Mouse (Mus musculus) 3T3-L1 (cell line): ENCODE results near the gene Olfr1499.
A peak's percentile ranks its signal among the peaks of the same experiment; 100 is the strongest.
"Not testable (repeated sequence)": the region's sequence is repeated elsewhere in the genome, so short reads cannot be mapped to it uniquely, and the experiment has no call there.

Source experiments
- DNase-seq: peaks from one replicate; pipeline ENCODE4 v3.0.0-alpha.2; 2015; ENCODE audit warnings: low read depth, low spot score

The Olfr1499 gene

DNA sequence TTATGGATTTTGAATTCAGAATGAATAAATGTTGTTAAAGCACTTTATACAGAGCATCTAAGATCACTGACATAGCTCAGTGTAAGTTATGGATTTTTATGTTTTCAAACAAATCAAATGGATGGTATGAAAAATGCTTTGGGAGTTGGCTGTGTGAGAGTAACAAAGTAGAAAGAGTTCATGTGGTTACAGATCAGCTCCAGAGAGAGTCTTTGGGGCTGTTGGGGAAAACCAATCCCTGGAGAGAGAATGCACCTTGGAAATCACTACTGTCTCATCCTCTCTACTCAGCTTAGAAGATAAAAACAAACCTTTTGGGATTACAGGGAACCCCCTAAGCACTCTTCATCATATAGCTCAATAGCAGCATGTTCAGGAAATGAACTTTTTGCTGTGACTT, at the start of gene Olfr1499:
Gene Olfr1499, minus strand, starts transcription at position 101 of the 400 bp plus-strand sequence.
- no peak for DNase-seq

DNA sequence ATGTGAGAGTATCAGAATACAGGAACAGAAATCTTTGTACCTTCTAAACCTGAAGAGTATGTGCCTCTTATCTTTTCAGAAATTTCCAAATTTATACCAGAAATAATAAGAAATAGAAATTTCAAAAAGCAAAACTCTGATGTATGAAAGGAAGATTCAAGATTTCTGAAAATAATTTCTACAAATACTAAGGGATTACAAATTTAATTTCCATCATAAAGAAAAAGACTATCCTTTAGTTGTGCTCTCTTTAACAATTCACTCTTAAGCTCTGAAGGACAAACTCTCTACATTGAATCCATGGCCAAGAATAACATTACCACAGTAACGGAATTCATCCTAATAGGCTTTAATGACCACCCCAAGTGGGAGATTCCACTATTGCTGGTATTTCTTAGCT, 42.2 kb upstream of the Olfr1499 start, which contains the start of gene Olfr1502:
Gene Olfr1502, plus strand, starts transcription at position 301 of the 400 bp plus-strand sequence.
- no peak for DNase-seq

DNA sequence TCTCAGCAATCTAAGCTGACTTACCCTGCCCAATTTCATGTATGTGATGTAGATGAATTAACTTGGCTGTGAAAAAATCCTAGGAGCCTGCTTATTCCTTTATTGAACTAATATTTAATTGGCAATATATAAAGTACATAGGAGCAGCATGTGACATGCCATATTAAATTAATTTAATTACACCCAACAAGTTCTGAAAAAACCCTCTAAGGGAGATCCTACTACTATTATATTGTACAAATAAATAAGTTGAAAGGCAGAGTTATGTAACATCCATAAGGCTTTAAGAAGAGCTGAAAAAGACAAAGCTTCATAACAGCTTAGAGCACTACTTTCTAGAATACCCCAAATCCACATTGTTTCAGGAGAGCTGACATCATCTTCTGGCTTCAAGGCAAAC, 31.3 kb upstream of the Olfr1499 start, which contains the start of gene Olfr1501:
Gene Olfr1501, minus strand, starts transcription at position 101 of the 400 bp plus-strand sequence.
- not testable (repeated sequence) for DNase-seq

DNA sequence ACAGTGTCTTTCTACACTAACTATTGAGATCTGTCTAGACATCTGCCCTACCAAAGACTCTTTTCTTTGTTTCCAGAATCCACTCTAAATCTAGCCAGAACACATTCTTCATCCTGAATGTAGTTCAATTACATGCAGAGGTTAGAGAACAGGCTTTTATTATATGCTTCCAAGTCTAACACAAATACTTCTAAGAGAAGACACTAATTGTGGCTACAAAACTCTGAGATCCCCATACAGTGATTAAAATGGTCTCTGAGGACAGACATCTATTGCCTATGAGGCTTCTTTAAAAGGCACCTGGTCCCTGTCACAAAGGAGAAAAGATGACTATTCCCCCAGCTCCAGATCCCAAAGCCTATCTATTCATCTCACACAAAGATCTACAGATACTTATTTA, 11.1 kb upstream of the Olfr1499 start, which contains the start of gene Olfr1500:
Gene Olfr1500, minus strand, starts transcription at position 101 of the 400 bp plus-strand sequence.
- no peak for DNase-seq

DNA sequence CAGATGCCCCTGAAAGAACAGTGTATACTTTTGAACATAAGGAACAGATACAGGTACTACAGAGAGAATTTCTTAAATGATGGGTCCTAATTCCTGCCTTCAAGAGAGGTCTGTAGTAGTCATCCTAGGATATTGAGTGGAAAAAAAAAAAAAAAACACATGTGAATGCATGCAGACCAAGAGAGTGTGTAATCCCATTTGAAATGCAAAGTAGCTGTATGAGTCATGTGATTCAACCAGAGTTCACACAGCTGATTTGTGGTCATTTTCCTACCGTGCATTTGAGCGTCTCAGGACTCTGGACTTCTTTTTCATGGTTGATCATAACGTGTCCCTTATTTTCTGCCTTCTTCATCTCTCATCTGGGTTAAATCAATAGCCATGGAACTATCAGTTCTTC, 9.2 kb upstream of the Olfr1499 start:
- DNase-seq: no peak

DNA sequence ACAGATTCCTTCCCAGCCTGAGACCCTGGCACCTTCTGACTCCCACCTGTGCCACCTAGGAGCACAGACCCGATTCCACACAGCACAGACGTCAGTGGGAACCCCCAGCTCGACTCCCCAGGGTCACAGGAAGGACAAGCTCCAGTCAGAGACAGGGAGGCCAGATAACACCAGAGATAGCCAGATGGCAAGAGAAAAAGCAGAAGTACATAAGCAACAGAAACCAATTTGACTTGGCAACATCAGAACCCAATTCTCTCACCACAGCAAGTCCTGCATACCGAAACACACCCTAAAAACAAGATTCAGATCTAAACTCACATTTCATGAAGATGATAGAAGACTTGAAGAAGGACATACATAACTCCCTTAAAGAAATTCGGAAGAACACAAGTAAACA, 1.6 kb upstream of the Olfr1499 start:
- no peak for DNase-seq

DNA sequence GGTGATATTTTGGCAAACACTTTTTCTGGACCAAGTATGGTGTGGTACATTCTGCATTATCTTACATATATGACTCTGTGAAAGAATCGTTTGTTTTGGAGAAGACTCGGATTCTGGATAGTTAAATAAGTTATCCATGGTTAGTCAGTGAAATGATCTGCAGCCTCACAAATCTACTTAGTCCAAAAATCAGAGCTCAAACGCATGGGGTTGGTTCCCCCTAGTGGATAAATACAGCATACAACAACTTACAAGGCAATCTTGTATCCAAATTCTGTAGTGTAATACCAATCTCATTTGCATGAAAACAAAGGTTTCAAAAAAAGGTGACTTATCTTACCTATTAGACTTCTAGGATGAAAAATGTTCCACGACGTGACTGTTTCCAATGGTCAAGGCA, 420 bp downstream of the Olfr1499 start:
- peak; percentile 63 for DNase-seq

DNA sequence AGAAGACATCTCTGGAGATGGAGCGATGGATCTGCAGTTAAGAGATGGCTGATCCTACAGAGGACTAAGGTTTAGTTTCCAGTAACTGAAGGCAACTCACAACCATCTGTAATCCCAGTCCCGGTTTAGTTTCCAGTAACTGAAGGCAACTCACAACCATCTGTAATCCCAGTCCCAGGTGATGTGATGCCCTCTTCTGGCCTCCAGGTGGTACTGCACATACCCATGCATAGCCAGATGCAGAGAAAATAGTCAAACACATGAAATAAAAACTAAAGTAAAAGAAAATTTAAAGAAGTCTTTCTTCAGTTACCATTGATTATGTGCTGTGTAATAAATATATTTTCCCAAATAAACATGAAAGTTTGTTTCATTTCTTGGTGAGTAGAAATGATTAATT, 6.4 kb downstream of the Olfr1499 start:
- DNase-seq: peak; percentile 8

DNA sequence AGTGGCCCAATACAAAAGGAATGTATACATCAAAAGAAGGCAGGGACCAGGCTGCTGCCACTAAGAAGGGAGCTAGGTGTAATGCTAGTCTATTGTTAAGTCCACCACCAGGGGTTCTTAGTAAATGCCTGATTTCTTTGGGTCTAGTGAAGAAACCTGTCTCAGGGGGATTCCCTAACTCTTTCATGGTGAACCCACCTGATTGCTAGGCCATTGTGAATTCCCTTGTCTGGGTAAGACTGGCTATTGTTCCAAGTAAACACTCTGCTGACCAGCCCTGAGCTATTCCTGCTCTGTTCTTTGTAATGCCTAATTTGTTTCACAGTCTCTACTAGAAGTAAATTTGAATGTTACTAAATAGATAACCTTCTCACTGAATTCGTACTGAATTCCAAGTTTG, 13.8 kb downstream of the Olfr1499 start:
- DNase-seq: not testable (repeated sequence)

DNA sequence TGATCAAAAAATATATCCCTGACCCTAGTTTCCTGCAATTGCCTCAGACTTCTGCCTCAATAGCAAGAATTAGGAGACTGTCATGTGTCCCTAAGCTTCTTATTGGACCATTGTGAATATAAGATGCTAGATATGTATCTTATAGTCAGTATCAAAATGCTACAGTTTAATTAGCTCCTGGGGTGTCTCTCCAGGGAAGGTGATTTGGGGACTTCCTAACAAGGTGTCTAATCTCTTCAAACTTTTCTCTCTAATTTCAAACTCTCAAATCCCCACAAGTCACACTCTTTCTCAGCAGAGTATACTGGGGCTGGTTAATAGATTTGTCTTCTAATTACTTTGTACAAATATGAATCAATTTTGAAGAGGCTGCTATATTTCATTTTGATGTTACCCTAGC, 21.1 kb downstream of the Olfr1499 start, which contains the start of gene Olfr1497:
Gene Olfr1497, minus strand, starts transcription at position 101 of the 400 bp plus-strand sequence.
- DNase-seq: no peak

DNA sequence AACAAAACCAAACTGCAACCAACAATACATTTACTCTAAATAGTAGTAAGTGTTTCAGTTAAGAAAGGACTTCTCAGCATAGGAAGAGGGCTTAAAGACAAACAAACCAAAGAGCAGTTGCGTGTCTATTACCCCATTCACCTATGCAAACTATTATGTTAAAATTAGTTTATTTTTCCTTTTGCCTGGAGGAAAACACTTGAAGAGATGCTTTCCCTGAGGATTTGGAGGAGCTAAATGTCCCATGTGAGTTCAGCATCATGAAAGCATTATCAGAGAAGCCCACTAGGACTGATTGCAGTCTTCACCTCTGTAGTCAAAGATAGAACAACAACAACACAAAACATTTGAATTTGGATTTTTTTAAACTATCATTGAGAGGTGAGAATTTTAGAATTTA, 41.7 kb downstream of the Olfr1499 start, which contains the start of gene Olfr1496:
Gene Olfr1496, plus strand, starts transcription at position 301 of the 400 bp plus-strand sequence.
- no peak for DNase-seq

DNA sequence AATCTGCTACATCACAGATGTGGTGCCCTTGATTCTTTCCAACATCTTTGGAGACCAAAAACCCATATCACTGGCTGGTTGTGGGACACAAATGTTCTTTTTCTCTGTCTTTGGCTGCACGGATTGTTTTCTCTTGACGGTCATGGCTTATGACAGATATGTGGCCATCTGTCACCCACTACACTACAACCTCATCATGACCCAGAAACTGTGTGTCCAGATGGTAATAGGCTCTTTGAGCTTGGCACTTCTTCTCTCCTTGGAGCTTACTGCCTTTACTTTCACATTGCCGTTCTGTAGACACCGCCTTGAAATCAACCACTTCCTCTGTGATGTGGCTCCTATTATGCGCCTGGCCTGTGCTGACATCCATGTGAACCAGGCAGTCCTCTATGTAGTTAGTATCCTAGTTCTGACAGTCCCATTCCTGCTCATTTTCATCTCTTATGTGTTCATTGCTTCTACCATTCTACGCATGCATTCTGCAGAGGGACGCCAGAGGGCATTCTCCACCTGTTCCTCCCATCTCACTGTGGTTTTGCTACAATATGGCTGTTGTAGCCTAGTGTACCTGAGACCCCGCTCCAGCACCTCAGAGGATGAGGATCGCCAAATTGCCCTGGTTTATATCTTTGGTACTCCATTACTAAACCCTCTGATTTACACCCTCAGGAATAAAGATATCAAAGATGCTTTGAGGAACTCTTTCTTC, 50.5 kb downstream of the Olfr1499 start:
- DNase-seq: no peak

DNA sequence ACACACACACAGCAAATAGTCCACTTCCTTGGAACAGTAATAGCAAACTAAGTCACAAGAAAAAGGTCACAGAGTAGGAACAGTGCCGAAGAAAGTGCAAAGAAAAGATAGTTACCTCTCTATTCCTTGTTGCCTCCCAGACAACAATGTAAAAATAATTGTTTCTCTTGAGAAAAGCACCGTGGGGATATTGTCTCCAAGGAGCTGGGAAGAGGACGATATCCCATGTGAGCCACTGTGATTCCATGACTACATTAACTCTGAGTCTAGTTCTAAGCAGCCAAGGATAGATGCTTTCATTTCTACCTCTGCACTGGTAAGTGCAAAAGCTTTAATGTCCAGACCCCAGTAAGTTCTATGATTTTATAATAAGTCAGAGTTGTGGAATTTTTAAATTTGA, 54.9 kb downstream of the Olfr1499 start, which contains the start of gene Olfr1495:
Gene Olfr1495, plus strand, starts transcription at position 301 of the 400 bp plus-strand sequence.
- DNase-seq: no peak
